Mouse (Mus musculus) splenic B cell, adult 2 months (primary cell): ENCODE results near the gene Mfsd4b1.

Source experiments
- DNase-seq: peaks from one replicate; pipeline ENCODE4 v3.0.0-alpha.2; 2011; ENCODE audit warnings: low read depth, low spot score
- H3K27me3 ChIP-seq: 2 replicates; pipeline ENCODE4 v1.6.1; 2012; ENCODE audit warnings: mild to moderate bottlenecking, low read length, moderate library complexity, mixed read lengths; ENCODE audit not compliant: control insufficient read depth, poor library complexity, insufficient read depth, severe bottlenecking
- H3K36me3 ChIP-seq: 2 replicates; pipeline ENCODE4 v1.6.1; 2012; ENCODE audit warnings: mild to moderate bottlenecking, low read length, moderate library complexity, mixed read lengths; ENCODE audit not compliant: control insufficient read depth, poor library complexity, insufficient read depth, severe bottlenecking

The Mfsd4b1 gene

DNA sequence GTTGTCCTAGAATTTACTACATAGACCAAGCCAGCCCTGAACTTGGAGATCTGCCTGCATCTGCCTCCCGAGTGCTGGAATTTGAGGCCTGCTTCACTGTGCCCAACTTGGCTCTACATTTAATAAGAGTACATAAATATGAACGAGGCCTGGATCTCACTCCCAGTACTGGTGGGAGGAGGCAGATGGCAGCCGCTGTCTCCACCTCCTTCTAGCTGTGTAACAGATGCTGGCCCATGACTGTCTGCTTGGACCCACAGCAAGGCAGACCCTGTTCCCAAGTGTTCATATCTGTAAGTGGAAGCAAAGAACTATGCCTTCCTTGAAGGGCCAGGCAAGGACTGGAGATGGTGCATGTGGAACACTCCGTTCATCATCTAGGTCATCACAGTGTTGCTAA lies 28.8 kb upstream of the Mfsd4b1 start:
- no peaks in the 10 kb centered on the region for H3K36me3 ChIP-seq
- no peak for DNase-seq
- no peaks in the 10 kb centered on the region for H3K27me3 ChIP-seq

DNA sequence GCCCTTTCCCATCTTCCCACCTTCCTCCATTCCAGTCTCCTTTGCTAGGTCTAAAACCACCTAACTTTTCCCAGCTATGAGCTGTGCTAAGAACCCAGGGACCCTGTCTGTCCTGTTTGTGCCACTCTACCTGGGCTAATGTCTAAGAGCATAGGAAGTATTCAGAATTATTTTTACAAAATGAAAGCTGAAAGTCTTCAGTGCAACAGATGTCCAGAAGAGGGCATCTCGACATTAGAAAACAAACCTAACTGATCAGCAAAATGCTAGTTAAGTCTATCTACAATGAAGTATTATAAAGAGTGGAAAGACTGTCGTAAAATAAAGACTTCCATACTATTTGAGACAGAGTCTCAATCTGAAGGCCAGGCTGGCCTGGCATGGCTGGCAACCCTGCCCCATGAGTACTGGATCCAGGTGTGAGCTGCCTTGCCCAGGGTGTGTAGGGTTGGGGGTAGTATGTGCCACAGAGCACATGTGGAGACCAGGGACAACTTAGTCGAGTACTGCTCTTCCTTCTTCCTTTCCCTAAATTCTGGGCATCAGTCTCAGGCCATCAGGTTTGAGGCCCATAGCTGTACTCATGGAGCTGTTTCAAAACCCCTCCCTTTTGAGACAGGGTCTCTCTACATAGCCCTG lies 28.3 kb upstream of the Mfsd4b1 start:
- Histone ChIP-seq H3K36me3 (no peaks in the 10 kb centered on the region), H3K27me3 (no peaks in the 10 kb centered on the region)
- peak; percentile 73 for DNase-seq

DNA sequence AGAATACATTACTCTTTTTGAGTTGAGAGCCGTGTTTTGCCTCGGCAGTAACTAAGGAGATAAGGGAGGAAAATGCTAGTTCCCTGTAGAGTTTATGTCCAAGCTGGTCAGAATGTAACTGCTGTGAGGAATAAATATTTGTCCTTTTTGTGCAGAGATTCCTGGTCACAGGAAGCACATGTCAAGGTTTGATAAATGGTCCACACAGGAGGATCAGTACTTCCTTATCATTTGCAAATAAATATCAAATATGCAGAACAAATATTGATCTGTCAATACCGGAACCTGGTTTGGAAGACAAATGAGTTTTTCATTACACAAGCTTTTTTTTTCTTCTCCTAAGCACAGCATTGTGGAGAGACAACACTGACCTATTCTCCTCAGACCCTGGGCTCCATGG lies 26.9 kb upstream of the Mfsd4b1 start:
- no peaks in the 10 kb centered on the region for H3K27me3 ChIP-seq
- no peak for DNase-seq

DNA sequence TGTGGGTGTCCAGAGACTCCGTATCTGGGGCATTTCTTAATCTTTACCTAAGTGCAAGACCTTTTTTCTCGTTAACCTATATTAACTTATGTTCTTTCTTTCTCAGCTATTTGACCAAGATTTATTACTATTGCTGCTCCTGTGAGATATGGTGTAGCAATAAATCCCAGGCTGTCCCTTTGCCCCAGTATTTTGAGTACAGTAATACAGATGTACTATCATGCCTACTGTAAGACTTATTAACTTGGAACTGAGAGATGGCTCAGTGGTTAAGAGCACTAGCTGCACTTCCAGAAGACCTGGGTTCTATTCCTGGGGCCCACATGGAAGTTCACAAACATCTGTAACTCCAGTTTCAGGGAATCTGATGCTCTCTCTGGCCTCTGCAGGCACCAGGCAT lies 25.7 kb upstream of the Mfsd4b1 start:
- Histone ChIP-seq H3K36me3 (no peaks in the 10 kb centered on the region), H3K27me3 (no peaks in the 10 kb centered on the region)
- DNase-seq, result no peak

More for the DNA sequence above, 26.9 kb upstream of the Mfsd4b1 start:
- H3K36me3 ChIP-seq, result no peaks in the 10 kb centered on the region

DNA sequence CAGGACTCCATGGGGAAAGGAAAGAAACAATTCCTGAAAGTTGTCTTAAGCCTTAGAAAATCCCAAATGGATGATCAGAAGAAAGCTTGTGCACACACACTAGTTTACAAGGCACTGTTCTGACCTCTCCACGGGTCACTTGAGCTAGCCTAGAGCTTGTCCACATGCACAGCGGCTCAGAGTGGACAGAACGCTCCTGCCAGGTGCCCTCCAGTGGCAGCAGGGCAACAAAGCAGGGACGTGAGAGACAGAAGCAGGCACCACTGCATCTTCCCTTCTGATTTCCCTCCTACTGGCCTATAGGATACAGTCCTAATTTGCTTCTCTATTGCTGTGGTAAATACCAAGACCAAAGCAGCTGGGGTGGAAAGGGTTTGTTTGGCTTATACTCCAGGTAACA lies 16.3 kb upstream of the Mfsd4b1 start:
- DNase-seq, result no peak
- H3K27me3 ChIP-seq, result no peaks in the 10 kb centered on the region
- H3K36me3 ChIP-seq, result no peaks in the 10 kb centered on the region

DNA sequence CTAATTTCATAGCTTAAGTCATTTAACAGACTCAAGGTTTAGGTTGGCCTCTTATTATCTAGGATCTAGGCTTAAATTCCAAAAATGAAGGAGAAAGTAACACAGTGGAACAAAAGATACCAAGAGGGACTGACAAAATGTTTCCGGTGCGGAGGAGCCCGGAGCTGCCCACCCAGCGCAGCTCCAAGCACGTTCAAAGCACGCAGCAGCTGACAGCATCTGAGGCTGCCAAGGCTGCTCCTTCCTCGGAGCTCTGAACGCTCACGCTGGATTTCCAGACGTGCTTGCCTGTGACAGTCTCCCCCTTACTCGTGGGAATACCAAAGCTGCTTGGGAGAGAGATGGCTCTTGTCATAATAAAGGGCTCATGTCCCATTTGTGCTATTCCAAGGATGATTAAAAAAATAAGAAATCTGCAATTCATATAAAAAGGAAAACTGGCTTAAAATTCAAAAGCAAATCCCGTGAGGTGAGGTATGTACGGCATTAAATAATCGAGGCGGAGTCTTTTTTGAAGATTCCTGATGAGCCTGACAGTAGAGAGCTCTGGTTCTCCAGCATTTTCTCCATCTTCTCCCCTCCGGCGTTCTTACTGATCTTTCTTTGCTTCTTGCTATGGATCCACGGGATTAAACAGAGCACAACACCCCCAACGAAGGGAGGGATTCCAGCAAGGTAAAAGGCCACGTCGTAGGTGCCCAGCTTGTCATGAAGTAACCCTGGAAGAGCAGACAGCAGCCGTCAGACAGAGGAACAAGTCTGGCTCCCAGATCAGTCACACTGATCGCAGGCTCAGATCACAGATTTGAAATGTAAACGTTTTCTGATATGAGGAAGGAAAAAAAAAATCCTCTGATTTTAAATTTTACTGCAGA lies 11.9 kb upstream of the Mfsd4b1 start:
- DNase-seq, result no peak
- H3K36me3 ChIP-seq, result no peaks in the 10 kb centered on the region
- no peaks in the 10 kb centered on the region for H3K27me3 ChIP-seq

DNA sequence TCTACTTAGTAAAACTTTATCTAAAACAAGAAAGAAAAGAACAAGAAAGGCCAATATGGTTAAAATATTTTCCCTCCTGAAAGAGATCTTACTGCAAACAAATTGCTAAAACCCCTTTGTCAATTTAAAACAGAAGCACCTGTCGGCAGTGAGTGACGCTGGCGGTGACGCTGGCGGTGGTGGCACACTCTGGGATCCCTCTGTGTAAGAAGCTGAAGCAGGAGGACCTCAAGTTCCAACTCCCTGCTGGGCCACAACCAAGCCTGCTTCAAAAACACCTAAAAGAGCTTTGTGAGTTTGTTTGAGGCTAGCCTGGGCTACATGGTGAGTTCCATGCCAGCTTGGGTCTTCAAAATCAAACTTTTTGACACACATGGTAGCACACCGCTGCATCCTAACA lies 9.9 kb upstream of the Mfsd4b1 start:
- no peaks in the 10 kb centered on the region for H3K36me3 ChIP-seq
- DNase-seq, result no peak
- H3K27me3 ChIP-seq, result no peaks in the 10 kb centered on the region

DNA sequence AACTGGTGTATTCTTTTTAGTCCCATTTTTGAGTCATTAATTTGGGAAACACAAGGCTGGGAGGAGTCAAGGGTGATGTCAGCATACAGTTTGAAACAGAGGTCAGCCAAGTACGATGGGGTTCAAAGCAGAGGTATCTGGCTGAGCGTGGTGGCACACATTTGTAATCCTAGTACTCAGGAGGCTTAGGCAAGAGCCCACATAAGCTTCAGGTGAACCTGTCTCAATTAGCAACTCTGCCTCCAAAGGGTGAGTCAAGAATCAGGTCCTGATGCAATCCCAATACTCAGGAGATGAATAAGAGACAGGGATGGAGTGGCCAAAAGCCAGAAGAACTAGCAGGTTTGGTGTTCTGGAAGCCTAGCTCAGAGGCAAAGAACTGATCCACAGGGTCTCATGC lies 7.8 kb upstream of the Mfsd4b1 start:
- H3K27me3 ChIP-seq, result no peaks in the 10 kb centered on the region
- no peaks in the 10 kb centered on the region for H3K36me3 ChIP-seq
- DNase-seq, result no peak

DNA sequence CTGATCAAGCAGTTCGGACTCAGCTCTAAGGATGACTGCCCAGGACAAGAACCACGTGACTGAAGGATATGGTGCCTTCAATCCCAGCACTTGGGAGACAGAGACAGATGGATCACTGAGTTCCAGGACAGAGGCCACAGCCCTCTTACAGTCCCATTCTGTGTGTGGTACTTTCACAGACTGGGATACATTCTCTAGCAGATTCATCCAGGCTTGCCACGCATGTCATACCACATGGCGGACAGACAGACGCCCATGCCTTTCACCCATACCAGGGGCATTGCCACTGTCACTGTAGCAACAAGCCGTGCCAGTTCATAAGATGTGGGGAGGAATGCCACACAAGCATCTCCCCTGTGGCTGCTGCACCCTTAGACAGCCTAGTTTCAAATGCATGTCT lies 5.6 kb upstream of the Mfsd4b1 start:
- DNase-seq, result no peak
- Histone ChIP-seq H3K27me3 (no peaks in the 10 kb centered on the region), H3K36me3 (no peaks in the 10 kb centered on the region)

DNA sequence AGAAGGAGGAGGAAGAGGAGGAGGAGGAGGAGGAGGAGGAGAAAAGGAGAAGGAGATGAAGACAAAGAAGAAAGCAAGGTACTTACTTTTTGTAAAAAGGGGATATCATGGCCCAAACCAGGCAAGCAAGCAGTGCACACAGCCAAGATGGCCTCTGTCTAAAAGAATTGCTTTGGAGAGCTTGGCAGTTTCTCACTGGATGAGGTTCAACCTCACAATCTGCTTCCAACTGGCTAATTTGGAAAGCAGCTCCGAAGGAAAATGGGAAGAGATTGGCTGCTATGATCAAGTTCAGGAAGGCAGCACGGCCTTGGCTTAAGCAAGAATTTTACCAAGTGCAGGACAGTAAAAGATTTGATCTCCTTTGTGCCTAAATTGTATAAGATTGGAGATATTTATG lies 4.5 kb upstream of the Mfsd4b1 start:
- no peaks in the 10 kb centered on the region for H3K27me3 ChIP-seq
- no peak for DNase-seq
- no peaks in the 10 kb centered on the region for H3K36me3 ChIP-seq

DNA sequence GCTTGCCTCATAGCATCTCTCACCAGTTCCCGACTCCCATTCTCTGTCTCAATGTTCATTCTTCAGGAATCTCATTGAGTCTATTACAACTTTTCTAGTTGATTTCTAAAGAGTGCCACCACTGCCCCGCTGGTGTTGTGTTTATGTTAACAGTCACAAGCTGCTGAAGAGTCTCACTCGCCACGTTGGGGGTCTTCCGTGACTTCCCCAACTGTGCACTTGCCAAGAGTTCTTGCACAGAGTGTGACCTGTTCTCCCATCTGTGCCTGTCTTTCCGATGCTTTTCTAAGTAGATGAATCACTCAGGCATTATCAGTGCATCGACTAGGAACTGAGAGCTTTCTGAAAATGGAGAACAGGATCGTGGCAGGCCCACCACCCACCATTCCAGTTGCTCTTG lies 3.0 kb upstream of the Mfsd4b1 start:
- DNase-seq, result no peak
- no peaks in the 10 kb centered on the region for H3K36me3 ChIP-seq
- H3K27me3 ChIP-seq, result no peaks in the 10 kb centered on the region

DNA sequence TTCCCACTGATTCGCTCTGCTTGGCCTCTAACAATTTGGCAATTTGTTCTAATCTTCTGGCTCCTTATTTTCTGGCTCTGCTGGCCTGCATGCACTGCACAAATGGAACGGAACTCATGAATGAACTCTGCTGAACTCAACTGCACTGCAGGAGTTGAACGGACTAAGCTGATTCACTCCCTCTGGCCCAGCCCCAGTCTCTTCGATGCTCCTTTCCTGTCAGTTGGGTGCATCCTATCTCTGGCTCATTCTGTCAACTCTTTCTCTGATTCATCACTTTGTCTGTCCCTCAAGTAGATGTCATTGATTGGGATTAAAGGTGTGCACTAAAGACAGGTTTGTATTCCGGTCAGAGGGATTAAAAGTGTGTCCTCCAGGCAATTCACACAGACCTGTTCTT lies 1.5 kb upstream of the Mfsd4b1 start:
- no peak for DNase-seq
- no peaks in the 10 kb centered on the region for H3K36me3 ChIP-seq
- no peaks in the 10 kb centered on the region for H3K27me3 ChIP-seq

DNA sequence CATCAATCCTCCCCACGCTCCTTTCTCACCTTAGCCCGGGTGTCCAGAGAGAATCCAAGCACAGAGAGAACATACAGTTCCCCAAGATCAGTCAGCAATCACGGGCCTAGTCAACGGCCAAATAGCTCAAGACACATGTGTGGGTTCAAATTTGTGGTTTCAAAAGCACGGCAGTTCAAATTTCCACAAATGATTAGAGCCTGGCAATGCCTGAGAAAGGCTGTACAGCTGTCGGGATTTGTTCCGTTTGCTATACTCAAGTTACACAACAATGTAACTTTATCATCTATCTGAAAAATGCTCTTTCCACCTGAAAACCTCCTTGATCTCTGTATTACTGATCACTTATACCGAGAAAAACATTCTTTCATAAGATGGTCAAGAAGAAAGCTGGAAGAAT lies 492 bp upstream of the Mfsd4b1 start:
- no peaks in the 10 kb centered on the region for H3K27me3 ChIP-seq
- DNase-seq, result no peak
- H3K36me3 ChIP-seq, result no peaks in the 10 kb centered on the region

DNA sequence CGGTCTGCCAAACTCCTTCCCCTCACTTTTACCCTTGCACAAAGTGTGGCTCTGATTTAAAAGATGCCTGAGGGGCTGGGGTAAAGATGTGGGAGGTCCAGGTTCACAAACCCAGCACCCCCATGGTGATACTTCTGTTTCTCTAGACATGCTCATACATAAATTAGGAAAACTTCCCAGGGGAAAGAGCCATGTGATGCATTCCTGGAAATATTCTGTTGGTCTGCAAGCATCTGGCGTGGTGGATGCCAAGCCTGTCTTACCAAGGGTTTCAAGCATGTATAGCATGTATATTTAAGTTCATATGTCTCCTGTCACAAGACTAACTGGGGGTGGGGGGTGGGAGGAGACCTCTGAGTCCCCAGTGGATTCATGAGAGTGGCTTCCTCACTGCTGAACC lies 4.7 kb downstream of the Mfsd4b1 start:
- DNase-seq, result no peak
- Histone ChIP-seq H3K27me3 (no peaks in the 10 kb centered on the region), H3K36me3 (no peaks in the 10 kb centered on the region)

DNA sequence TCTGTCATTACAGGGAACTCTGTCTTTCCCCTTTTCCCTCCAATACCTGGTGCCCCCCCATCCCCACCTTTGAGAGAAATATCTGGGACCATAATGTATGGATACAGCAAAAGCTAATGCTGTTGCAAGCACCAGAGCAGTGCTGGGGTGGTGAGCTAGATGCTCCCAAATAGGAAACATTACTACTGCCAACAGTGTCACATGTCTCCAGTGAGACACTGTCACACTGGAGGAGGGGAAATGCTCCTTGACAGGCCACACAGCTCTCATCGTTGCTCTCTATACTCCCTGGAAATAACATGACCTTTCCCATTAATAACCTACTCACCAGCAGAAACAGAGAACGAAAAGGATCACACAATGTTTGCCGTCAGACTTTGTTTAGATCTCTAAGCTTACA lies 5.6 kb downstream of the Mfsd4b1 start:
- H3K27me3 ChIP-seq, result no peaks in the 10 kb centered on the region
- no peak for DNase-seq
- no peaks in the 10 kb centered on the region for H3K36me3 ChIP-seq
